Mouse (Mus musculus) ZHBTc4 (cell line): Measurements from ENCODE around the gene Nrn1.

Source experiments
- DNase-seq: peaks from one replicate; pipeline ENCODE4 v3.0.0-alpha.2; 2011; ENCODE audit warnings: low read depth, low spot score

Nrn1 gene

DNA sequence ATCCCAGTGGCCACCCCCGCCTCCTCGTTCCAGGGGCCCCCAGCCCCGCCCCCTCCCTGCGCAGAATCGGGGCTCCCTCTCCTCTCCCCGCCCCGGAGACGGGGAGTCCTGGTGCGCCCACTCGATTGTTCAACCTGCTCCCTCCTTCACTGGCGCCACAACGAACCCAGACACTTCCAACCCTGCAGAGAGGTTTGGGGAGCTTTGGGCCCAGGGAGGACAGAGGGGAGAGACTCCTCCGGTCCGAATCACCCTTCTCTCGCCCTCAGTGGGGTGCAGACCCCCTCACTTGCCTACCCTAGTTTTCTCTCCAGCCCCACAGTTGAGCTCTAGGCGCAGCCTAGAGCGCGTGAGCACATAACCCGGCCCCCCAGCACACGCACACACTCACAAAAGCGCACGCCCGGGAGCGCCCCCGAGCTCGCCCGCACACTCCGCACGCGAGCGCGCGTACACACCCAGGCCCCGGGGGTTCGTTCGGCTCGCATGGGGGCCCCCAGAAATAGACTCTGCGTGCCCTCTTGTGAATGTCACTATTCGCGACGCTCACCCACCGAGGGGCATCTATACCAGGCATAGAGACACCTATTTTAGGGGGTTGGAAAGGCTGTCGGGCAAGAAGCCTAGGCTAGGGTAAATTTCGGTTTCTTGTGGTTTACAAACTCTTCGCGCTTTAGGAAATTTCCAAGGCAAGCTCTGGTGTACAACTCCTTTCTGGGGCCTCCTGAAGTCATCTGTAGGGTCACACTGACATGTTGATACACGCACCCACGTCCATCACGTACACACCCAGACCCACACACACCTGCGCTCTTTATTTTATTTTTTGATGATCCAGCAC, at the start of gene Nrn1:
Gene Nrn1 (minus strand): TSS at position 401 of the 841 bp plus-strand sequence.
- peak; percentile 33 for DNase-seq

DNA sequence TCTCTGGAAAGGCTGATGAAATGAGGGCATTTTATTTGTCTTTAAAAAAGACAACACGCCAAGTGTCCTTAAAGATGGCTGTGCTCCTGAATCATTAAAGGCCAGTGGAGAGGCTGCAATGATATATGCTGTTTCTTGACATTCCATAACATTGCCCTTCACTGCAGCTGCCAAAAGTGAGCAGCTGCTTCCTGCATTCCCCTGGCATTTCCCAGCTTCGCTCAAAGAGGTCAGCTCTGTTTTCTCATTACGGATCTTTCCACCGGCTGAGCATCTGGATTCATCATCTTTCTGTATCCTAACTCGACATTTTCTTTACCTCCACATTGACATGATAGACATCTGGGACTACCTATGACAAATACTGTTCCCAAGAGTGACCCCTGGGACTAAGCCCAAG, 44.7 kb upstream of the Nrn1 start:
- no peak for DNase-seq

GRCm38 (mm10) chr13:36766801-36767200, 31.9 kb upstream of the Nrn1 start:
- DNase-seq, result peak; percentile 1

GRCm38 (mm10) chr13:36751861-36752260, 16.9 kb upstream of the Nrn1 start:
- DNase-seq, result no peak

- no peak for DNase-seq
Measured at GRCm38 (mm10) chr13:36750056-36750455, 15.1 kb upstream of the Nrn1 start.

DNA sequence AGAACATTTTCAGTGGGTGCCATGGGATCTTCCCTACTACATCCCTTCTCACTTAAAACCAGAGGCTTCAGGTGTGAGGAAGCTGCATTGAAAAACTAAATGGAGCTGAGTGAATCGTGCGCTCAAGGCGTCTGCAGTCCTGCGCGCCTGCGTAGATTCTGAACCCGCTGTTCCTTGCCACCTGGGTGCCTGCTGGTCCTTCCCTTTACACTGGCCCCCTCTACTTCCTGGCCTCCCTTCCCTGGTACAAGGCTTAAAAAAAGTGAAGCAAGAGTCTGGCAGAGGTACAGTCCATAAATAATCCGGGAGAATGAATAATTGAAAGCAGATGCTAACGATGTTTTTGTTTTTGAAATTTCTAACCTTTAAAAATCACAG, 1.7 kb upstream of the Nrn1 start:
- no peak for DNase-seq

DNA sequence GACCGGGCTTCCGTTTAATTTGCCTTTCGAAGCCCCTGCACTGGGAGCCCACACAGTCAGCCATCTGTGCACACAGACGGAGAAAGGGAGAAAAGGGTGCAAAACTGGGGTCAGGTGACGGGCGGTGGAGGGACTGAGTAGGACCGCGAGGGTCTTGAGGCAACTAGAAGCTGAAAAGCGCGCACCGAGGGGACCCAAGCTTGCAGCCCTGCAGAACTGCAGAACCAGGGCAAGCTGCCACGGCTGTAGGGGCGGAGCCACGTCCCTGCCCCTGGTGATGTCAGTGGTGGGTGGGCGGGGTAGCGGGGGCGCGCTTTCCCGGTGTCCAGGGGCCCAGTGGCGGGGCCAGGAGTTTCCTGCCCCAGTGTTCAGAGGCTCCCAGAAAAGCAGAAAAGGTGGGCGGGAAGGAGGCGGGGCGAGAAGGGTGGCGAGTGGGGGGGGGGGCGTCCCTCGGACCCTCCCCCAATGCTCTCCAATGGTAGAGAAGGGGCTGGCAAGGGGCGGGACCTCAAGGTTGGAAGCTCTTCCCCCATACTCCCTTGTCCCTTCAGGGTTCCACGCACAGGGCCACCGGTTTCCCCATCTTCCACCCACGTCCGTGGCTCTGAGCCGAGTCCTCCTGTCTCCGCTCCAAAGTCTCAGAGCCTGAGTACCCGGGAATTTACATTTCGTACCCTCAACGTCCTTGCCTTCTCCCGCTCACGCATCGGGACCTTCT, 1.1 kb upstream of the Nrn1 start:
- DNase-seq, result peak; percentile 91

DNA sequence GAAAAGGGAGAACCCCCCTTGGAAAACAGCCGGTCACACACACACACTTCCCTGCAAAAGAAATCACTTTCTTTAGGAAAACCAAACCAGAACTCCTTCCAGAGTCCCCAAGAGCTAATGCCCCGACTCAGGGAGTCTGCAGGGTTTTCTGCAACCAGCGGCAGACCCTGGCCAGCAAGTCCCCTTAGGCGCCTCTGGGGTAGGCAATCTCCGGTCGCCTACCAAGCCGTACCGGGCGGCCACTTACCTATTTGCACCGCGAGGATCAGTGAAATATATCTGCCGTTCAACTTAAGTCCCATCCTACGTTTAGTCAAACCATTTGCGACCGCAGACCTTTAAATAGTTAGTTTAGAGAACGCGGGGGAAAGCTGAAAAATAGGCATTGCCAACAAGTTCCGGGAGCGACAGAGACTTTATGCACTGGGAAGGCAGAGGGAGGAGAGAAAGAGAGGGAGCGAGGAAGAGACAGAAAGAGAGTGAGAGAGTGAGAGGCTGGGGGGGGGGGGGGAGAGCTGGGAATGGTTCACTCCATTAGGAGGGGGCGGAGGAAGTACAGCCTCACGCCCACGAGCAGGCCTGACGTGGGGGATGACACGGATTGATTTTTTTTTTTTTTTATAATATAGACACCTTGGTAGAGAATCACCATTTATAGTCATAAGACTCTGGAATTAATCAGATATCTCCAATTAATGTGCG, 791 bp downstream of the Nrn1 start:
- peak; percentile 46 for DNase-seq

- DNase-seq, result no peak
Measured at GRCm38 (mm10) chr13:36733566-36733965, 1.4 kb downstream of the Nrn1 start.

GRCm38 (mm10) chr13:36732891-36733490, 1.9 kb downstream of the Nrn1 start:
- no peak for DNase-seq

DNA sequence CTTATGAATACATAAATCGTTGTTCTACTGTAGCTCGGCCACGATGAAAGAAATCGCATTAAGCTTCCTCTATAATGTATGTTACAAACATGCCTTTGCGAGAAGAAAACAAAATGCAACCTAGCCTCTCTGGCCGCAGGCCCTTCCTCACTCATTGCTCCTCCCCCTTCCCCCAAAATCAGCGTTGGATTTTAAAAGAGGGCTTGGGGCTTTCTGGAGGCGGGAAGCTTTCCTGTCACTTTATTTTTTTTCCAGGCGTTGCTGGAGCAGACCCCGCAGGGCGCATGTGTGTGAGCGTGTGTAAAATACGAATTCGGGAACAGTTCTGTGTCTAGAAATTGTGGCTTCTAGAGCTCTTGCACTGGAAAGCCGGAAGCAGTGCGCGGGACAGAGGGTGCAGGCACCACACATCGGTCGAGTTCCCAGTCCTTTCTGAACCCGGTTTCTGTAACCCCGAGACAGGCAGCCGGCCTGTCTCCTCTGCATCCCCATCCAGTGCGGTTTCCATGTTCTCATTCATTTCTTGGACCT, 2.9 kb downstream of the Nrn1 start:
- no peak for DNase-seq

GRCm38 (mm10) chr13:36731016-36731930, 3.7 kb downstream of the Nrn1 start:
- peak; percentile 55 for DNase-seq

DNA sequence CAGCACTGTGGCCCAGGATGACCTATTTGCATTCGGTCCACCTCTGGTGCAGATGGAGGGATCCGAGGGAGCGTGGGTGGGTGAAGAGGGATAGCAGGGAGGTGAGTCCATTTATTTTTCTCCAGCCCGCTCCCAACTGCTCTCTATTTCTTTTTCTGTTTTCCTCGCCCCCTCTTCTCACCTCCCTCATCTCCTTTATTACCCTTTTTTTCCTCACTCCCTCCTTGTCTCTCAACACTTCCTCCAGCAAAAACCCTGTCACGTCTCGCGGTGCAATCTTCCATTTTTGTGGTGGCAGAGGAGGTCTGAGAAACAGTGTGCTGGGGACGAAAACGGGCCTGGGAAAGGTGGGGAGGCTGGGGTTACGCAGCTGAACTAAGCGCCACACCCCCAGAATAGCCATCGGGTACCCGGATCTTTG, 4.6 kb downstream of the Nrn1 start:
- DNase-seq, result no peak

- no peak for DNase-seq
Measured at GRCm38 (mm10) chr13:36729731-36730340, 5.1 kb downstream of the Nrn1 start.

GRCm38 (mm10) chr13:36728509-36728908, 6.4 kb downstream of the Nrn1 start:
- DNase-seq, result no peak

GRCm38 (mm10) chr13:36727779-36728470, 7.0 kb downstream of the Nrn1 start:
- DNase-seq, result peak; percentile 16

- peak; percentile 69 for DNase-seq
Measured at GRCm38 (mm10) chr13:36726951-36727778, 7.8 kb downstream of the Nrn1 start.

GRCm38 (mm10) chr13:36726551-36726950, 8.4 kb downstream of the Nrn1 start:
- DNase-seq, result peak; percentile 46

DNA sequence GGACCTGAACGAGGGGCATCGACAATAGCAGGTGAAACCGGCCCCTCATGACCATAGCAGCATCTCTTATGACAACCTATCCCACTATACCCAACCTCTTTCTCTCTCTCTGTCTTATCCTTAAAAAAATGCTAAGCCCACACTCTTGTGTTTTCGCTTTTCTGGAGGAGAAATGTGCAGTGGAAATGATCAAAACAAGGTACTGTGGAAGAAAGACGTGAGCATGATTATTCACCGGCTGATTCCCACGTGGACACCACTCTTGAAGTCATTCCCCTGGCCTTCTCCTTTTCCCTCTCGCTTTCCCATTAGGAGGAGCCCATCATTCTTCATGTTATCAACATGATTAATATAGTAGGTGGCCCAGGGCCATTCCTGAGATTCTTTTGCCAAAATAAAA, 9.1 kb downstream of the Nrn1 start:
- DNase-seq, result no peak
